Mouse (Mus musculus) hindlimb bud, embryonic 11.5 days (tissue): ENCODE measurements at regions not wholly inside any gene's neighbourhood (a gene's known extent, or its start where the extent isn't known, plus 50 kb on each side); places are given as distances from the start of the nearest gene placed in this dataset.

Experiments
- DNase-seq: peaks from one replicate; pipeline ENCODE4 v3.0.0-alpha.2; 2012; ENCODE audit warnings: low read depth, low spot score; ENCODE audit errors: extremely low spot score

DNA sequence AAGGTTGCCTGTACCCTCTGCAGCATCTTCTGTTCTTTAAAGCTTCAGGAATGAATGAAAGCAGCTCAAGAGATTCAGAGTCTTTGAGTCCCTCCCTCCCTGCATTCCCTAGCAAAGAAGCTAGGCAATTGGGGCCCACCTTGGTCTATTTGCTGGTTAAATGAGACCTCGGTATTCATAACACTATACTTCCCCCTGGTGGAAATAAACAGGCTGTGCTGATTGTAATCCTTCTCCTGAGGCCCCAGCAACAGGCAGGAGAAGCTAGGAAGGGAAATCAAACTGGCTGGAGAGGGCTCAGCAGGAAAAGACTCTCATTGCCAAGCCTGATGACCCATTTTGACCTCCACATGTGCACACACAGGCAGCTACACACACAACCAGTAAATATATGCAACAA, 137.1 kb downstream of the Sh3bp4 start:
- no peak for DNase-seq

DNA sequence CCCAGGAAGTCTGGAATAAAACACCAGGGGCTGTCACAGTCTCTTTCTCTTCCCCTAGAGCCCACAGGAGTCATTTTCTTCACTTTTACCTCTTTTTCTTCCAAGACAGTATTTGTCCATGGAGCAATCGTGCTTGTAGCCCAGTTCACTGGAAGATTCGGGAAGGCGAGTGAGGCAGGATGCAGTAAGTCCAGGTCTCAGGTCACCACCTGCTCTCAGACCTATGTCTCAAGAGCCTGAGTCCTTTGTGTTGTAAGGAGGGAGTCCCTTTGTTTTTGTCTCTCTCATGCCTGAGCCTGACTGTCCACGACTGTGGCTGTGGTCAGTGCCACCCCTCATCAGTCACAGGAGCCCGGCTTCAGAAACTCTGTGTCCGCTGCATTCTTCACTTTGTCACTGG, 140.9 kb downstream of the Sh3bp4 start:
- DNase-seq = no peak

DNA sequence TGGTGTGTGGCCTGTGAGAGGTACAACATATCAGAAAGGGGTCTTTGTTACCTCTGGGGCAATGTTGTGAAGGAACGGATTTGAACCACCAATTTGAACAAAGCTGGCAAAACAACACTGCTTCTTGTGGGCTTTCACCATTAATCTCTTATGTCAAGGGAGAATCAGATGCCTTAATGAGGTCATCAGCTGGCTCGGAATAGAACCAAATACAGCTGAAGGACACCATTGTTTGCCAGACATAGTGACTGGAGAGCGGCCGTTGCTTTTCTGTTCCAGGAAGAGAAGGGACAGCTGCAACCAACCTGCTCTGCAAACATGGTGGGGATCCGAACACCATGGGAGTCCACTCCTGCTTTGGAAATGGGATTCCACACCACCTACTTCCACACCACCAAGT, 158.2 kb downstream of the Sh3bp4 start:
- no peak for DNase-seq

DNA sequence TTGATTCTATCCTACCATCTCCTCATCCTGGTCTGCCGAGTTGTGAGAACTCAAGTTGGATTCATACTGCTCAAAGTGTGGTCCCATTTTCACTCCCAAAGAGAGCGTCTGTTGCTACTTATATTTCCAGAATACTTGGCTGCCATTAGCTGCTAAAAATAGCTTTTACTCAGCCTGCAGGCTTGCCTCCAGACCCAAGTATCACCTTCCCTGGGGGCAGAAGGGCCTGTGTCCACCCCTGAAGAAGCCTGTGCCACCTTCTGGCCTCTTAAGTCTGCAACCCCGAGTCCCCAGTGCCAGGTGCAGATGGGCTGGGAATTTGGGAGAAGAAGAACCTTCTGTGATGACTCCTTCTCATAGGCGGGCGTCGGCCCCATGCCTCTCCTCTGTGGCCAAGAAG, 161.5 kb downstream of the Sh3bp4 start:
- DNase-seq = no peak

DNA sequence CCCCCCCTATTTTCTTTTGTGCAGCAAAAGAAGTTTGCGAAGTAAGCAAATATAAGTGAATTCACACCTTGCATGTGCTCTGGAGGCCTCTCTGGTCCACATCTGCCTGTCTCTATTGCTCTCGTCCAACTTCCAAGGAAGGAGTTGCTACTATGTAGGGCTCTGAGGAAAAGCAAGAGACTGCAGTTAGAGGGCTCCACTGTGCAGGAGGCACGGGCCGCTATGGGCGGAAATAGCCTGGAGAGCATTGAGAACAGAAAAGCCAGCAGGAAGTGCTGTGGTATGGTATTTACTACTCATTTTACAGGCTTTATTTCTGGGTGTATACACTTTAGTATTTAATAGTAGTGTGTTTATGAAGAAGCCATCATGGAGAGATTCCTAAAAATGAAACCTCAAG, 162.2 kb downstream of the Sh3bp4 start:
- DNase-seq = no peak

DNA sequence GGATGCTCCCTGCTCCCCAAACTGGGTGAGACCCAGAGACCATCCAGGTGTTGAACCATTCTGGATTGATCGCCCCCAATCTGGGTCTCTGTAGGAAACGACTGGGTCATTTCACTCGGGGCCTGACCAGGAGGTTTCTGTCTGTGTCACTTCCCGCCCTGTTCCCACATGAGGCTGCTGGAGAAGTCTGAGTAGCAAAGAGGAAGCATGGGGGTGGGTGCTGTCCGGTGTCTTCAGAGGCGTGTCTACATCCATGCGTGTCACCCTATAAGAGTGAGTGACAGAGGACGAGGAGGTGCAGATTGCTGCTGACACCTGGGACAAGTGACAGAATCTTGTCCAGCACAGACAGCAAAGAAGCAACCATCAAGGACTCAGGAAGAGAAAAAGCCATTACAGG, 164.7 kb downstream of the Sh3bp4 start:
- DNase-seq = no peak

DNA sequence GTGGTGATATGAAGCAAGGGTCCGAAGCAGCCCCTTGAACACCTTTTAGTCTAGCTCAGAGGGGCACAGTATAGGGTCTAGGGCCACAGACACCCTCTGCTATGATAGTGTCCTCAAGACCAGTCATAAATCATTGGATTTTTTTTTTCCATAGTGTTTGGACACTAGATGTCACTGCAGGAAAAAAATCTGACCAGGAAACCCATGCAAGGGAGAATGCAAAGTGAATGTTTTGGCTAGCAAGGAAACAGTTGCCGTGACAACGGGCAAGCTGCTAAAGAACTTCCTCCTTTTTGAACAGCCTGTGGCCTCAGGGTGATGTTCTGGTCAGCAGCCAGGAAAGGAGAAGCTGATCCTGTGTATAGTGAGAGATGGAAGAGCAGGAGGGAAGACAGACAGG, 165.1 kb downstream of the Sh3bp4 start:
- peak; percentile 44 for DNase-seq

DNA sequence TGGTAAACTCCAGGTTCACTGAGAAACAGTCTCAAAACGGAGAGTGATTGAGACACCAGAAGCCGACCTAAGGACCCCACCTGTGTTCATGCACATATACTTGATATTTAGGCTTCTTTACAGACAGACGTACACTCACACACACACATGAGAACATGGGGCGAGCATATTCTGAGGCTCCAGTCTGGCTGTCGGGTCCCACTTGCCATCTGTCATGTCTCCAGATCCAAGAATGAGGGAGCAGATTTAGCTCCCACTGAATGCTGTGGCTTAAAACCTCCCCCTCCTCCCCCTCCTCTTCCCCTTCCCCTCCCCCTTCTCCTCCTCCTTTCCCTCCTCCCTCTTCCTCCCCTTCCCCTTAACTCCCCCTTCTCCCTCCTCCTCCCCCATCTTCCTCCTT, 167.5 kb downstream of the Sh3bp4 start:
- DNase-seq = no peak

DNA sequence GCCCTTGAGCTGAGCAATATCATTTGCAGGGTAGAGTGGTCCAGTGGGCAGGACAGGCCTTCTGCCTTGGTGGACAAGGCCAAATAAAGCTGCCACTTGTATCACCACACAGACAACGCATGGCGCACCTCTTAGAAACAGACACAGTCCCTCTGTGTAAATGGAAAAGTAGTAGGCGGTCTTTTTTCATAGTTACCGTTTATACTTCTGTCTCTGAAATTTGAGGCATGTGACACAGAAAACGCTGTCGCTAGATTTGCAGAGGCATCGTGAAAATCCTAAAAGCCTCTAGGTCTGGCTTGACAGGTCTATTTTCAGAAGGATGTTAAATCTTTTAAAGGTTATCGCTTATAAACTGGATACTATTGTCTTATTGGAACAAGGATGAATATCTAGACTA, 174.4 kb downstream of the Sh3bp4 start:
- DNase-seq = no peak

DNA sequence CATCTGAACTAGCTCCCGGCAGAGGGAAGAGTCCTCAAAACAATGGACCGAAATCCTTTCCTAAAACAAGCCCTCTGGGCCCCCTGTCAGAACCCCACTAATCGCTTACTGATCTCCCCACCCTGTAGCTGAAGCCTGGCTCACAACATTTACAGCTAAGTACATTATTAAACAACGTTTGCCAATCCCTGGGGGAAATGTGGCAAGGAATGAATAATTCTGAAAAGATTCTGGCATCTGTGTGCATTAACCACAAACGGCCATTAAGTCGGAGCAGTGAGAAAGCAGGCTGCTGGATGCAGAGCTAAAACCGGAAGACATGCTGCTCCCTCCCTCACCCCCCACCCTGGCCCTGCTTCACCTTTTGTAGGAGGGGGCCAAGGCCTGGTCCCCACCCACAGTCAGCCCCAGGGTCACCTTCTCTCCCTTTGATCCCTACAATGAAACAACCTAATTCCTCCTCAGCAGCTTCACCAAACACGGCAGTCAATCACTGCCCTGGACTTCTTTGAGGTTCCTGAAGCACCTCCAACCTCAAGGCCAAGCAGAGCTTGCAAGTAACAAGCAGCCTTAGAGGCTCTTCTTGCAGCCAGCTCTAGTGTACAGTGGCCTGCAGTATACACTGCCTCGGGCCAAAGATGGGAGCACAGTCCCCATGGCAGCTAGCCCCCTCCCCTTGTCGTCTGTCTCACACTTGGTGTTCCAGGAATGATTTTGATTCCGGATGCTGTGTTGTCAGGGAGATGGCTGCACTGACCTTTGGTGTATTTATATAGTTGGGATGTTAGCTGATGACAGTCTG, 175.2 kb downstream of the Sh3bp4 start:
- no peak for DNase-seq

DNA sequence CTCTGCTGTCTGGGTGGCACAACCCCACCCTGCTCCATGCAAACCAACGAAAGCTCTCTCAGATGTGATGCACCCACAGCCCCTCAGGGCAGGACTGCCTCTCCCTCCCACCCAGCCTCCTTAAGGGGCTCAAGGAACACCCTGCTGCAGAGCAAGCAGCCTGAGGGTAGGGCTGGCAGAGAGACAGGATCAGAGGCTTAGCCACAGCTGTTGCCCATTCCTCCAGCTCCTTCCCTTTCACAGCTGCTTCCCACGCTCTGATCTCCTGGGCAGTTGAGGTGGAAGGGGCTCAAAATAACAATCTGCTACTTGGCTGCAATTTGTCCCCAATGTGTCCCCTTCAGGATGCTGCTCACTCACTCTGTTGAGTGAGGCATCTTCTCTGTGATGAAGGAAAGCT, 181.5 kb downstream of the Sh3bp4 start:
- no peak for DNase-seq

DNA sequence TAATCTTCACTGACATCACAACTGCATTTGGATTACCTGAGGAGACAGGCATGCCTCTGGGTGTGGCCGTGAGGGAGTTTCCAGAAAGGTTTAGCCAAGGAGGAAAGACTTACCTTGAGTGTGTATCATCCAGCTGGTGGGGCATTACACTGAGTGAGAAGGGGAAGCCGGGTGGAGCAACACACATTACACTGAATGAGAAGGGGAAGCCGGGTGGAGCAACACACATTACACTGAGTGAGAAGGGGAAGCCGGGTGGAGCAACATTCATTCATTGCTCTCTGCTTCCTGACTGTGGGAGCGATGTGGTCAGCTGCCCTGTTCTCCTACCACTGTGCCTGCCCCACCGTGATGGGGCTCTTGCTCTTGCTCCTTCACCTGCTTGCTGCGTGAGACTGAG, 182.3 kb downstream of the Sh3bp4 start:
- no peak for DNase-seq

DNA sequence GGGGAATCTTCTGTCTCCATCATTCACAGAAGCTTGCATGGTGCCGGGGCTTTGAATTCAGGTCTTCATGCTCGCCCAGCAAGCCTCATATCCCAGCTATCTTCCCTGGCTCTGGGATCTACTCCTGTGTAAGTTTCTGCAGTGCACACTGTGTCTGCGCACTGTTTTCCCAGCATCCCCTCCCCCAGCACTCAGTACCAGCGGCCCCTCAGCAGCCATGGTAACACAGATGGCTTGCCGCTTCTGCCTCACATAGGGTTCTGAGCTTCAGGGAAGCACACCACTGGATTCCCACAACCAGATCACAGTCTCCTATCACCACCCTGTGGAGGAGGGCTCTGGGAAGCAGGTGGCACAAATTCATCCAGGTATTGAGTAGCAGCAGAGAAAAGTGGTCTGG, 187.7 kb downstream of the Sh3bp4 start:
- DNase-seq = no peak

DNA sequence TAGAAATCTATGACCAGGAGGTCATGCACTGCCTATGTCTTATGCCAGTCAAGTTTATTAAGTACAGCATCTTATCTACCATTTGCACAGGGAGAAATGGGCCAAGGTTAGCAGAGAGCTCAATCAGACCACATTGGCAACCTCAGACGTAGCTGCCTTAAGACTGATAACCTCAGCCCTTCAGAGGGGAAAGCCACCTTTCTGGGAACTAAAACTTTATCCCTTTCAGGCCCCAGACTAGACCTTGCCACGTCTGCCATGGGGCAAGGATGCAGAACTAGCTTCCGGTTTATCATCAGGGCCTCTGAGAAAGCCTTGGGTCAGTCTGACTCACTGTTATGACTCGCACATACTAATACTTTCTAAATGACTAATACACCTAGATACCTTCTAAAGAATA, 188.8 kb upstream of the Agap1 start:
- DNase-seq = no peak

DNA sequence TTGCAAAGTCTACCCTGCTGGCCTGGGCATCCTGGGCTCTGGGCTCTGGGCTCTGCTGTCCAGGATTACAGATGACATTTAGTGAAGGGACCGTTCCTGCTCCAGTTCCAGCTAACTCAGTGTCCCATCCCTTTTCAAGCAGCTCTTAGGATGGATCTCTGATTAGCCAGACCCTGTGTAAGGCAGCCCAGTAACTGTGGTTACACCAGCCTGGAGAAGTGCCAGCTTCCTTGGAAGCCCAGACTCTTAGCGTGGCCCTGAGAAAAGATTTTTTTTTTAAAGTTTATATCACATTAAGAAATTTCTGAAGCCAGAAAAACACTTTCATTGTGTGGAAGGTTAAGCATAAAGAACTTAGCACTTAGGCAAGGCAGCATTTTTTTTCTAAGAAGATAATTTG, 185.8 kb upstream of the Agap1 start:
- no peak for DNase-seq

DNA sequence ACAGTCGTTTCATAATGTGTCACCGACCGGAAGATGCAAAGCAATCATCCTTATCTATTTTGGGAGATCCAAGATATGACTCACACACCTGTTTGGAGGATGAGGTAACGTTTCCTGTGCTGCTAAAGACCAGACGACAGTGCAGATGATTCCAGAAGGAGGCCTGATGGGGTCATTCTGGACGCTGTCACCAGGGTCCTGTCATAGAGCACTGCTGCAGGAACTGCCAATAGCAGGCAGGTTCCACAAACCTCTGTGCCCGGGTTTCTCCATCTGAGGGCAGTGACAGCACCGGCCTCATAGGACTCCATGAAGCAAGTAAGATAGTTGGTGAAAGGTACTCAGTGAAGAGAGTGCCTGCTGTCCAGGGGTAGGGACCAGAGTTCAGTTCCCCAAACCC, 182.9 kb upstream of the Agap1 start:
- no peak for DNase-seq

DNA sequence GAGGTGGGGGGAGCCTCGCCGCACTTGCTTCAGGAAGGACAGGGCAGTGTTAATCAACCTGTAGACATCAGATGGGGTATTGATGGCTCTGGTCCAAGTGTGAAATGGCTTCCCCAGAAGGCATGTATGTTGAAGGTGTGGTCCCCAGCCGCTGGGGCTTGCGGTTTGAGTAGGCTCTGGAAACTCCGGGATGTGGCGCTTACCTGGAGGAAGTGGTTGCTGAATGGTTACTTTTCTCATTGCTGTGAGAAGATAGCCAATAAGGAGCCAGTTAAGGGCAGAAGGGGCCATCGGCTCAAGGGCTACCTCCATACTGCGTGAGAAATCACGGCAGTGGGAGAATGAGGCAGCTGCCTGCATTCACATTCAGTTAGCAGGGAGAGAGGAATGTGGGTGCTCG, 181.6 kb upstream of the Agap1 start:
- DNase-seq = no peak

DNA sequence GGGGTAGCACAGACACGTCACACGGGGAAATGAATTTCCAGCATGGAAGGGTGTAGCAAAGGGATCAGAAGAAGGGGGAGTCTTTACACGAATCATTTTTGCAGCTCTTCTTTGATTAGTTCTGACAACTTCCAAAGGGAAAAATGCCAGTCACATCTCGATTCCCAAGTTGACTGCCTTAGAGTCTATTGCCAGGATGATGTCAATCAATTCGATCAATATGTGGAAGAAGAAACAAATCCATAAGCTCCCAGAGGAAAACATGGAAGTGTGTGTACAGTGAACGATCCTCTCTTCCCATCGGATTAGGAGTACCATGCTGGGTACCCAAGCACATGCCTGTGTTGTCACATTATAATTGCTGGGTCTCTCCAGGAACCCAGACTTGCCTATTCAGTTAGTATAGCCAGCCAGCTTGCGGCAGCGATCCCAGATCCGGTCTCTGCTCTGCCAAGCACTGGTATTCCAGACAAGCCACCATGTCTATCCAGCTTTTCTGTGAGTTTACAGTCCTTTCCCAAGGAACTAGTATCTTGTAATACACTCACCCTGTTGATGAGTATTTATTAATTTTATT, 180.7 kb upstream of the Agap1 start:
- DNase-seq = no peak

DNA sequence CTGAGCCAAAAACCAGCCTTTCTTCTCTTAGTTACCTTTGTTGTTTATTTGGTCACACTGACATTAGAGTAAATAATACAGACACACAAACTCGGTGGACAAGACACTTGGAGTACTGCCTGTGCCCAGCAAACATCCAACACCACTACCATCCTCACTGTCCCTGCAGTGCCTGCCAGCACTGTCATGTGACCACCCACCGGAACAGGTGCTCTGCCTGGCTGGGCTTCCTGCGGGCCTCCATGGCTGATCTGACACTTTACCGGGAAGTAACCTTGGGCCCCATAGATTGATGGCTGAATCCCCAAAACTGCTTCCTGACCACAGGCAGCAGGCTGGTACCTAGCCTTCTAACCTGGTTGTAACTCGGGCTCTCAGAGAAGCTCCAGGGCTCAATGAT, 175.2 kb upstream of the Agap1 start:
- no peak for DNase-seq

DNA sequence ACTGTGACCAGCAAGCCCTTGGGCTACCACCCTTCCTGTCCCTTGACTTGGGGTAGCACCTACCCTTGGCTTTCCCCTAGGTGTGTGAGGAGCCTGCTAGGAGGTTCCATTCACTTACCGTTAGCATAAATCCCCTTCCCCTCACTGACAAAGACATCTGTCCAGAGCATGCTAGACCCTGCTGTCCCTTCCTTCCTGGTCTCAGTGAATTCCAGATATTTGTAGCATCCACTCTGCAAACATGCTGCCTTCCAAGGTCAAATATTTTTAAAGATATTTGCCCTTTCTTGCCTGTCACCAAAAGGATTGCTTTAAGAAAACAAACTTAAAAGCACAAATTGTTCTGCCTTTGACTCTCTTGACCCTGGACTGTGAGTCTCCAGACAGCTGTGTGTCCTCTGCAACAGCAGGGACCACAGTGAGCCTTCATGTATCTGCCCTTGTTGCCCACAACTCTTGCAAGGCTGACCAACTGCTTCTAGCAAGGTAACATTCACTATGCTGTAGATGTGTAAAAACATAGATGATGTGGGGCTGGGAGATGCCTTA, 173.4 kb upstream of the Agap1 start:
- no peak for DNase-seq

DNA sequence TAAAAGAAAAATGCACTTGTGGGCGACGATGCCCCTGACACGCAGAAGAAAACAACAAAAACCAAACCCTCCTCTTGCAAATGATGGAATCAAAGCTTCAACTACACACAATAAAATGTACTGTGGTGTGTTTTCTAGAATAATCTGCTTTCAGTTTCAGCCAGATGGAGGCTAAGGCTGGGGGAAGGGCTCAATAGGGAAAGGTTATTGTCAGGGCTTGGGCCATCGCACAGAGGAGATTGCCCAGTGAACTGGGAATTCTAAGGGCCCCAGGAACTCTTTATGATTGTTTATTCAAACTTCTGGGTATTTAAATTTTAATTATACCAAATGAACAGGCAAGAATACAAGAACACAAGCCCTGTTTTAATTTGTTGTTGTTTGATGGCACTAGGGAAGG, 169.6 kb upstream of the Agap1 start:
- no peak for DNase-seq

DNA sequence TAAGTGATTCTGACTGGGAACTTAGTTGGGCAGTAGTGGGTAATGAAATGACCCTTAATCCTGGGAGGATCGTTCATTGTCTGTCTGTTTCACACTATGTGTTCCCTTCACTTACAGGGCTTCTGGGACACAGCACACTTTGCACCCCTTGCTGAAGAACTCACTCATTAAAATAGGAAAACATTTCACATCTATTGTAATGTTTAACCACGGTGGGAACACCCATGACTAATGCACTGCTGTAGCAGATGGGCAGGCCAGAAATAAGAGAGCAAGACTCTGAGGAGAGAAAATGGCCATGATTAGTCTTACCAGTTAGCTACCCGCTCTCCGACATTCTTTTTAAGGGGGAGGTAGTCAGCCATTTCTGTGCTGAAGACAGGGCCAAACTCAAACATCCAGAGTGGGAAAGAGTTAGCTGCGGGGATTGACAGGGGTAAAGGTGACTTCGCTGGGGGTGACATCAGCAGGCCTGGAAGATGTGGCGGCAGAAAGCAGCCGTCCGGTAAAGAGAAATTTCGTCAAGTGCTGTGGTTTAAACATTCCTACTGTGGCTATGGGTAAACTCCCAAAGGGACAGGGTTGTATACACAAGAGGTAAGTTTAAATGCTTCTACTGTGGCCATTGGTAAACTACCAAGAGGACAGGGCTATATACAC, 167.3 kb upstream of the Agap1 start:
- no peak for DNase-seq
